Mouse (Mus musculus) midbrain, postnatal 0 days (tissue): ENCODE measurements around the gene Sergef. TPM values are rescaled to one million over a fixed set of nuclear protein-coding genes. Genes with fewer than 3 reads are reported as not detected.

ENCODE experiments used
- ATAC-seq: fragments of 200-750 bp; cut with Nextera tagmentation; 2 replicates; pipeline ENCODE4 v1.8.0; 2017; ENCODE audit warnings: moderate number of reproducible peaks, mild to moderate bottlenecking, moderate TSS enrichment, moderate library complexity; ENCODE audit not compliant: low FRiP score
- DNase-seq: peaks from one replicate; pipeline ENCODE4 v3.0.0-alpha.2; 2015; ENCODE audit warnings: low spot score
- H3K27ac ChIP-seq: fragments of 300-500 bp; sonication (generic); 2 replicates; pipeline ENCODE4 v1.5.1; 2014; ENCODE audit warnings: low read depth, mild to moderate bottlenecking, low read length, mixed read lengths
- H3K27me3 ChIP-seq: fragments of 300-500 bp; sonication (generic); 2 replicates; pipeline ENCODE4 v1.6.1; 2014; ENCODE audit warnings: low read length, control low read depth, mixed read lengths; ENCODE audit not compliant: insufficient read depth
- H3K36me3 ChIP-seq: fragments of 300-500 bp; sonication (generic); 2 replicates; pipeline ENCODE4 v1.6.1; 2014; ENCODE audit warnings: low read length, control low read depth, mixed read lengths; ENCODE audit not compliant: insufficient read depth
- H3K4me1 ChIP-seq: fragments of 300-500 bp; sonication (generic); 2 replicates; pipeline ENCODE4 v1.6.1; 2014; ENCODE audit warnings: mild to moderate bottlenecking, control low read depth, antibody characterized with exemption, low read length, mixed read lengths; ENCODE audit not compliant: insufficient read depth
- H3K4me2 ChIP-seq: fragments of 300-500 bp; sonication (generic); 2 replicates; pipeline ENCODE4 v1.6.1; 2014; ENCODE audit warnings: low read depth, mild to moderate bottlenecking, low read length, mixed read lengths; ENCODE audit not compliant: poor library complexity, severe bottlenecking
- H3K4me3 ChIP-seq: fragments of 300-500 bp; sonication (generic); 2 replicates; pipeline ENCODE4 v1.5.1; 2014; ENCODE audit warnings: low read depth, mild to moderate bottlenecking, low read length, moderate library complexity
- H3K9ac ChIP-seq: fragments of 300-500 bp; sonication (generic); replicated peaks from 2 replicates; pipeline ENCODE4 v1.6.1; 2014; ENCODE audit warnings: mild to moderate bottlenecking, low read length, moderate library complexity, mixed read lengths; ENCODE audit not compliant: poor library complexity, severe bottlenecking
- H3K9me3 ChIP-seq: fragments of 300-500 bp; sonication (generic); 2 replicates; pipeline ENCODE4 v1.6.1; 2016; ENCODE audit warnings: low read length, control low read depth
- CTCF ChIP-seq: IDR thresholded peaks from 2 replicates; pipeline ENCODE4 v1.5.1; 2016; ENCODE audit warnings: antibody characterized with exemption, mild to moderate bottlenecking
- WGBS: fragments of 180-500 bp; shearing (Covaris S2); extraction: QIAGEN DNeasy Blood & Tissue Kit; methylation state at CpG from one replicate; pipeline ENCODE4 v1.1.7; 2014; 5-methylcytosine and 5-hydroxymethylcytosine counted together
- polyA plus RNA-seq: library from polyadenylated mRNA; unstranded; fragments of >200 nt; fragmentation: Nextera tagmentation; extraction: Ambion mirVana; gene quantifications from 2 replicates; pipeline ENCODE4 v1.2.1, GENCODE M21; 2015
- total RNA-seq: library from RNA; depleted of rRNA; stranded (reverse); fragments of >200 nt; gene quantifications from 2 replicates; pipeline ENCODE4 v1.2.3, GENCODE M21; 2014

Sergef gene
- total and polyA plus RNA-seq, 2 experiments from 2014 or later = 47.5 to 50.9 TPM

GRCm38 (mm10) chr7:46510806-46511205 is 128.8 kb downstream of the Sergef start:
- H3K4me2 ChIP-seq = no peak overlapping the region
- no peak for ATAC-seq
- H3K4me1 ChIP-seq = peaks cover 3% of the 10 kb centered on the region
- no peak for TF ChIP-seq CTCF
- H3K27me3 ChIP-seq = no peaks in the 10 kb centered on the region
- no peak overlapping the region for H3K4me3 ChIP-seq
- H3K36me3 ChIP-seq = no peaks in the 10 kb centered on the region
- no peaks in the 10 kb centered on the region for H3K9me3 ChIP-seq
- H3K9ac ChIP-seq = no peak overlapping the region
- DNase-seq = no peak
- 77% methylated on average over 2 of the region's 2 CpGs for WGBS
- no peak overlapping the region for H3K27ac ChIP-seq

- 22% methylated on average over 24 of the region's 24 CpGs for WGBS
- TF ChIP-seq CTCF = peak; percentile 48
- H3K27ac ChIP-seq = peak overlapping the region; percentile 68
- peak; percentile 87 for DNase-seq
- H3K4me2 ChIP-seq = peak overlapping the region; percentile 40
- H3K36me3 ChIP-seq = no peaks in the 10 kb centered on the region
- ATAC-seq = peak; percentile 73
- no peak overlapping the region for H3K4me3 ChIP-seq
- no peaks in the 10 kb centered on the region for H3K9me3 ChIP-seq
- H3K4me1 ChIP-seq = peaks cover 3% of the 10 kb centered on the region
- H3K27me3 ChIP-seq = no peaks in the 10 kb centered on the region
- no peak overlapping the region for H3K9ac ChIP-seq
These were observed 130.0 kb downstream of the Sergef start for GRCm38 (mm10) chr7:46509391-46510310.

GRCm38 (mm10) chr7:46508590-46509318 is 130.9 kb downstream of the Sergef start:
- ATAC-seq (peak; percentile 25; the same call in 1 of the 2 replicates), DNase-seq (peak; percentile 35)
- 50% methylated on average over 12 of the region's 12 CpGs for WGBS
- Histone ChIP-seq H3K9ac (no peak overlapping the region), H3K9me3 (no peaks in the 10 kb centered on the region), H3K27ac (peak overlapping the region; percentile 68), H3K4me3 (no peak overlapping the region), H3K4me1 (peaks cover 3% of the 10 kb centered on the region), H3K4me2 (no peak overlapping the region; the same call in 1 of the 2 replicates), H3K36me3 (no peaks in the 10 kb centered on the region), H3K27me3 (no peaks in the 10 kb centered on the region)
- TF ChIP-seq CTCF = no peak

GRCm38 (mm10) chr7:46504157-46504556 is 135.4 kb downstream of the Sergef start:
- no peak for DNase-seq
- Histone ChIP-seq H3K27ac (no peak overlapping the region), H3K27me3 (no peaks in the 10 kb centered on the region), H3K4me1 (no peaks in the 10 kb centered on the region), H3K4me3 (no peak overlapping the region), H3K9me3 (no peaks in the 10 kb centered on the region), H3K4me2 (no peak overlapping the region), H3K36me3 (no peaks in the 10 kb centered on the region), H3K9ac (no peak overlapping the region)
- TF ChIP-seq CTCF = no peak
- WGBS = 58% methylated on average over 4 of the region's 4 CpGs
- no peak for ATAC-seq

GRCm38 (mm10) chr7:46502650-46503049 is 137.0 kb downstream of the Sergef start:
- Histone ChIP-seq H3K9ac (no peak overlapping the region), H3K4me1 (no peaks in the 10 kb centered on the region), H3K27me3 (no peaks in the 10 kb centered on the region), H3K4me2 (no peak overlapping the region), H3K4me3 (no peak overlapping the region), H3K36me3 (peaks cover under 1% of the 10 kb centered on the region; the same call in 1 of the 2 replicates), H3K27ac (no peak overlapping the region), H3K9me3 (no peaks in the 10 kb centered on the region)
- DNase-seq (no peak), ATAC-seq (no peak)
- WGBS = 93% methylated on average over 13 of the region's 13 CpGs
- TF ChIP-seq CTCF = no peak

GRCm38 (mm10) chr7:46501458-46501857 is 138.1 kb downstream of the Sergef start:
- H3K27me3 ChIP-seq = no peaks in the 10 kb centered on the region
- H3K36me3 ChIP-seq = peaks cover 5% of the 10 kb centered on the region; the same call in 1 of the 2 replicates
- ATAC-seq = no peak
- H3K9ac ChIP-seq = no peak overlapping the region
- H3K9me3 ChIP-seq = no peaks in the 10 kb centered on the region
- no peak overlapping the region for H3K4me3 ChIP-seq
- no peaks in the 10 kb centered on the region for H3K4me1 ChIP-seq
- no peak for TF ChIP-seq CTCF
- 94% methylated on average over 2 of the region's 2 CpGs for WGBS
- H3K4me2 ChIP-seq = no peak overlapping the region
- no peak for DNase-seq
- H3K27ac ChIP-seq = no peak overlapping the region
